Mouse (Mus musculus) small intestine, adult 2 months (tissue): ENCODE measurements around the gene Klhdc1. TPM values are rescaled to one million over a fixed set of nuclear protein-coding genes. Genes with fewer than 3 reads are reported as not detected.

ENCODE experiments used
- H3K27ac ChIP-seq: fragments of 200-500 bp; 2 replicates; pipeline ENCODE4 v1.5.1; 2012; ENCODE audit warnings: low read depth, low read length, control low read depth, inconsistent platforms; ENCODE audit not compliant: insufficient read depth
- H3K27me3 ChIP-seq: fragments of 200-500 bp; 2 replicates; pipeline ENCODE4 v1.6.1; 2012; ENCODE audit warnings: mild to moderate bottlenecking, moderate library complexity, low read length, inconsistent platforms; ENCODE audit not compliant: control insufficient read depth, insufficient read depth
- H3K36me3 ChIP-seq: fragments of 200-500 bp; 2 replicates; pipeline ENCODE4 v1.6.1; 2012; ENCODE audit warnings: mild to moderate bottlenecking, low read length, control low read depth, inconsistent platforms; ENCODE audit not compliant: control insufficient read depth, insufficient read depth
- H3K4me1 ChIP-seq: fragments of 200-500 bp; 2 replicates; pipeline ENCODE4 v1.6.1; 2012; ENCODE audit warnings: low read length, inconsistent platforms, mixed read lengths; ENCODE audit not compliant: control insufficient read depth, insufficient read depth, insufficient read length
- H3K4me3 ChIP-seq: fragments of 200-500 bp; 2 replicates; pipeline ENCODE4 v1.5.1; 2012; ENCODE audit warnings: low read depth, mild to moderate bottlenecking, control low read depth, inconsistent platforms, low read length, moderate library complexity
- CTCF ChIP-seq: fragments of 200-500 bp; IDR thresholded peaks from 2 replicates; pipeline ENCODE4 v1.5.1; 2012; ENCODE audit warnings: low read depth, mild to moderate bottlenecking, control low read depth, inconsistent platforms, low read length, moderate library complexity, mixed read lengths; ENCODE audit not compliant: insufficient replicate concordance, insufficient read length; ENCODE audit errors: extremely low read depth
- POLR2A ChIP-seq: fragments of 200-500 bp; IDR thresholded peaks from 2 replicates; pipeline ENCODE4 v1.6.1; 2012; ENCODE audit warnings: low read depth, mild to moderate bottlenecking, control low read depth, inconsistent platforms, low read length, moderate library complexity
- WGBS: fragments of 180-500 bp; shearing (Covaris S2); methylation state at CpG from one replicate; pipeline ENCODE4 v1.1.7; 2018; 5-methylcytosine and 5-hydroxymethylcytosine counted together
- polyA plus RNA-seq: library from polyadenylated mRNA; depleted of rRNA; stranded (reverse); fragments of >200 nt; gene quantifications from 2 replicates; pipeline ENCODE4 v1.2.3, GENCODE M21; 2012

Klhdc1 gene
- polyA plus RNA-seq, 1 experiment, result 2.6 TPM

- peaks cover 6% of the 10 kb centered on the region for H3K36me3 ChIP-seq
- H3K27ac ChIP-seq, result no peak within 1 kb of the TSS
- no peak within 1 kb of the TSS for H3K4me3 ChIP-seq
- WGBS, result 84% methylated on average over 16 of the region's 16 CpGs
- H3K4me1 ChIP-seq, result no peaks in the 10 kb centered on the region
- no peaks in the 10 kb centered on the region for H3K27me3 ChIP-seq
- TF ChIP-seq CTCF (no peak), POLR2A (no peak)
Measured at GRCm38 (mm10) chr12:69204052-69204833, 36.7 kb upstream of the Klhdc1 start, which contains the start of gene Gm49384. Gene Gm49384, minus strand, starts transcription at chr12:69204267.

DNA sequence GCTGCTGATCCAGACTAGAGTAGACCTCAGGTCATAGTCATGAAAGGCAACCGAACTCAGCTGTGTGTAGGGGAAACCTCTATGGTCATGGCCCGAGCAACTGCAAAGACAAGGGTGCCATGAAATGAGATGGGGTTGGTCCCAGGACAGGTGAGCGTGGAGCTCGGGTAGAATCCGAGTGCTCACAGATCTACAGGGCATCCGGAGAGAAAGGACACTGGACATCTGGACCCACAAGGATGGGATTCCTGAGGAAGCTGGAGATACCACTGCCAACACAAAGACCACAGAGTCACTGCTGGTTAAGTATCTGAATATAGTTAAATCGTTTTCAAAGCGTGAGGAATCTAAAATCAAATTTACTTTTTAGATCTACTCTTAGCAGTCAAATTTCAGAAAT lies 33.6 kb upstream of the Klhdc1 start:
- H3K27ac ChIP-seq, result no peak overlapping the region
- no peaks in the 10 kb centered on the region for H3K27me3 ChIP-seq
- H3K4me3 ChIP-seq, result no peak overlapping the region
- TF ChIP-seq CTCF, result no peak
- H3K36me3 ChIP-seq, result no peaks in the 10 kb centered on the region; the same call in none of the 2 replicates
- WGBS, result 94% methylated on average over 8 of the region's 8 CpGs
- H3K4me1 ChIP-seq, result no peaks in the 10 kb centered on the region

DNA sequence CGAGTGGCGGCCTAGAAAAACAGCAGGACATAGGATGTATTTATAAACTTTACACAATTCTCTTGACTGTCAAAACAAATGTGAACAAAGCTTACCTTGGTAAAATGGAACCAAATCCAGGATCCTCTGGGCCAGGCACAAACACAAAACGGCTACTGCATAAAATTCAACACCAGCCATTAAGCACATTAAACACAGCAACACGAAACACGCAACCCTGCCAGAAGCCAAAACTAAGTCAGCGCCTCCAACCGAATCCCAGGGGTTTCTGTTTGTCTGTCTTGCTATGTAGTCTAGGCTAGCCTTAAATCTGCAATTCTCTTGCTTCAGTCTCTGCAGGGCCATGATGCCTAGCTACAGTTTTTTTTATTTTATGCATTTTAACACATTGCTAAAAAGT lies 33.0 kb upstream of the Klhdc1 start:
- no peaks in the 10 kb centered on the region for H3K4me1 ChIP-seq
- no peak overlapping the region for H3K27ac ChIP-seq
- H3K27me3 ChIP-seq, result no peaks in the 10 kb centered on the region
- 95% methylated on average over 7 of the region's 7 CpGs for WGBS
- H3K36me3 ChIP-seq, result no peaks in the 10 kb centered on the region; the same call in none of the 2 replicates
- H3K4me3 ChIP-seq, result no peak overlapping the region
- TF ChIP-seq POLR2A (no peak), CTCF (no peak)

DNA sequence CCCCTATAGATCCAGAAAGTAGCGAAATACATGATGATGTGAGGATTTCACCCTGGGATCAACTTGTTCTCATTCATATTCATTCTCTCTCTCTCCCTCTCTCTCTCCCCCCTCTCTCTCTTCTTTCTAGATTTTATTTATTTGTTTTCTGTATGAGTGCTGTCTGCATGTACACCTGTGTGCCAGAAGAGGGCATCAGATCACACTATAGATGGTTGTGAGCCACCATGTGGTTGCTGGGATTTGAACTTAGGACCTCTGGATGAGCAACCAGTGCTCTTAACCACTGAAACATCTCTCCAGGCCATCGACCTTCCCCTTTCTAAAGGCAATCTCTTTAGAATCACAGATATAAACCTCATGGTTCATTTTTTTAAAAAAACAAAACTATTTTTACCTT lies 32.5 kb upstream of the Klhdc1 start:
- Histone ChIP-seq H3K27ac (no peak overlapping the region), H3K27me3 (no peaks in the 10 kb centered on the region), H3K4me3 (no peak overlapping the region), H3K4me1 (no peaks in the 10 kb centered on the region), H3K36me3 (no peaks in the 10 kb centered on the region; the same call in none of the 2 replicates)
- WGBS, result 93% methylated on average over 2 of the region's 2 CpGs
- TF ChIP-seq POLR2A (no peak), CTCF (no peak)

GRCm38 (mm10) chr12:69210056-69210979 lies 30.7 kb upstream of the Klhdc1 start:
- no peak overlapping the region for H3K4me3 ChIP-seq
- TF ChIP-seq POLR2A, result no peak
- no peaks in the 10 kb centered on the region; the same call in none of the 2 replicates for H3K36me3 ChIP-seq
- H3K27me3 ChIP-seq, result no peaks in the 10 kb centered on the region
- H3K27ac ChIP-seq, result no peak overlapping the region
- WGBS, result 94% methylated on average over 18 of the region's 18 CpGs
- H3K4me1 ChIP-seq, result no peaks in the 10 kb centered on the region

GRCm38 (mm10) chr12:69211057-69211456 lies 29.9 kb upstream of the Klhdc1 start:
- Histone ChIP-seq H3K27ac (no peak overlapping the region), H3K4me3 (no peak overlapping the region), H3K4me1 (no peaks in the 10 kb centered on the region), H3K36me3 (no peaks in the 10 kb centered on the region; the same call in none of the 2 replicates), H3K27me3 (no peaks in the 10 kb centered on the region)
- TF ChIP-seq CTCF (no peak), POLR2A (no peak)
- WGBS, result 79% methylated on average over 5 of the region's 5 CpGs
